Mouse (Mus musculus) bone marrow macrophage, adult 2 months (primary cell): ENCODE data around the gene Vldlr.

Source experiments
- CTCF ChIP-seq: IDR thresholded peaks from 2 replicates; pipeline ENCODE4 v1.5.1; 2012; ENCODE audit warnings: low read depth, mild to moderate bottlenecking, low read length, moderate library complexity
- POLR2A ChIP-seq: IDR thresholded peaks from 2 replicates; pipeline ENCODE4 v1.6.1; 2012; ENCODE audit warnings: mild to moderate bottlenecking, low read depth, low read length, borderline replicate concordance

DNA sequence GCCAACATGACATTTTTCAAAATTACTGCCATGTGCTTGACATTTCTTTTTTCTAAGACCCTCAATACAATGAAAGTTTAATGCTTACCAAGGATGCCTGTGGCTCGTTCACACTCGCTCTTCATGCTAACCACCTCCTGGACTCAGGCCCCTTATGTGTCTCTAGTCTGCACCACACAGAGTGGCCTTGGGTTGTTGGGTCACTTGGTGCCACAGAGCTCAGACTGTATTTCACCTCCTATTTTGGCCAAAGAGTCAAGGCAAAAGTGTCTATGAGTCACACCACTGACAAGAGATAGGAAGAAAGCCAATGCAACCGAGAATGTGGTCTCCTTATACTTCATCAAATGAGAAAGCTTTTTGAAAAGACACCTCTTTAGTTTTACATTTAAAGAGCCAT, 45.9 kb downstream of the Vldlr start:
- no peak for TF ChIP-seq POLR2A
- no peak for TF ChIP-seq CTCF
